Mouse (Mus musculus): ENCODE measurements around the gene Fam19a4.

DNA sequence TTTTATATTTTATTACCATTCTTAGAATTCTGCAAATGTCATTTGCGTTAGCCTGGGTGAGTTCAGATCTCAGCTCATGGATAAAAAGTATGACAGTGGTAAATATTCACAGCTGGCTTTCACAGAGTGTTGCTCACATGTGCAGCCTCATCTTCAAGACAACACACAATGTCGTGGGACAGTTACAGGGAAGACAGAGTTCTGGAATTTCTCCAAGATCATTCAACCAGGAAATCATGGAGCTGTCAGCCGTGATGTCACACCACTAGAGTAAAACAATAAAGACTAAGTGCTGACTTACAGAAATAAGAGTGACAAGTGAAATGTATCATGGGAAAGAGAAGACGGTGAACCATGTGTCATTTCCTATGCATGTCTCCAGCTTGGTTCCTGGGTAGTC is 262.8 kb downstream of the Fam19a4 start:
- TF ChIP-seq SRF (IDR thresholded peaks at IDR 0.05; ENCODE audit: control insufficient read depth, insufficient read length, low read depth) (no peak), POLR2A (IDR thresholded peaks at IDR 0.05; ENCODE audit: insufficient read length, low read depth) (no peak), MAX (IDR thresholded peaks at IDR 0.05; ENCODE audit: low read depth) (no peak)

All from myocyte (in vitro differentiated cells).